Mouse (Mus musculus): ENCODE results near the gene Hoxd8. TPM values are rescaled to one million over a fixed set of nuclear protein-coding genes. Genes with fewer than 3 reads are reported as not detected.

Hoxd8 gene
- polyA plus RNA-seq, 1 experiment from 2014 or later = 45.6 TPM

DNA sequence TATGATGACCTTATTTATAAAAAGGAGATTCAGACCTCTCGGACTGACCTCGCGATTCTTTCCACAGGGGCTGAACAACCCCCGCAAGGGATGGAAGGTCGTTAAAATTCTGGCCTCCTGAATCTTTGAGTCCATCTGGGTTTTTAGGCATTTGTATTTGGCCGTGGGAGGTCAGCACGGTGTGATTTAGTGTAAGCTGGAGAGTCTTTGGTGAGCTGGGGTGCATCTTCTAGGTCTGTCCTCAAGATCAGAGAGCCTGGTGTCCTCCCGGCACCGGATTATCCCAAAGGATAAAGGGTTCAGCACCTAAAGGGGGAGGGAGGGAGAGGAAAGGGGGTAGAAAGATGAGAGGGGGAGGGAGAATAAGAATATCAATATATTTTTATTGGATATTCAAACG, 1.1 kb upstream of the Hoxd8 start:
- Histone ChIP-seq H3K27me3 (ENCODE audit: insufficient read depth, low read length) (no peaks in the 10 kb centered on the region), H3K9me3 (ENCODE audit: low read length) (no peaks in the 10 kb centered on the region), H3K9ac (replicated peaks; ENCODE audit: low read length) (peak overlapping the region; percentile 99), H3K4me2 (replicated peaks; ENCODE audit: low read depth, low read length) (peak overlapping the region; percentile 72), H3K27ac (ENCODE audit: low read length) (peak overlapping the region; percentile 100), H3K4me3 (ENCODE audit: low read length) (peak overlapping the region; percentile 78), H3K4me1 (ENCODE audit: insufficient read depth, low read length) (peaks cover 33% of the 10 kb centered on the region; the same call in 1 of the 2 replicates), H3K36me3 (ENCODE audit: insufficient read depth, low read length) (no peaks in the 10 kb centered on the region)
- ATAC-seq (ENCODE audit: low FRiP score, low TSS enrichment) = no peak
- 19% methylated on average over 10 of the region's 10 CpGs for WGBS

DNA sequence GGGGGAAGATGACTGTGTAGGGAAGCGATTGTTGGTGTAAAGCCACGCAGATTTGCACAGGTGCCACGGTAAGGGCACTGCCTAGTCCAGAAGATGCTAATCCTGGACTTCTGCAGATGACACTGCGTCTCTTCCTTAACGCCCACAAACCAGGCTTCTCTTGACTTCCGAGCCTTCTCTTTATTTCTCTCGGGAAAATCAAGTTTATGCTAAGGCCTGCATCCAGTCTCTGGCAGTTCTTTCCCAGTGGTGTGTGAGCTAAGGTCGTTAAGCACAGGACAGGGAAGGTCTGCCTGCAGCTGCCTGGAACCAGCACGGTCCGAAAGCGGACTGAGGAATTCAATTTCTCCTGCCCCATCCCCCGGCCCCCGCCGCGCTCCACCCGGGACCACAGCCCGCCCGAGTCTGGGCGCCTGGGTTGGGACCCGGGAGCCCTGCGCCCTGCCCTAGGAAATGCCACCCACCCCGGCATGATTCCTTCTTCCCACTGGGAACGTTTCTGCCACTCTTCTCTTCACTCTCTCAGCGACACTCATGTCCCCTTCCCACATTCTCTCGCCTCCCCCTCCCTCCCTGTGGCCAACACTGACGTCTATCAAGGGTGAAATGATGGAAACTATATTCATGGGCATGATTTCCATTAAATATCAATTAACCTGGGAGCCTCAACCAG, 559 bp upstream of the Hoxd8 start:
- Histone ChIP-seq H3K4me2 (replicated peaks; ENCODE audit: low read depth, low read length) (peak overlapping the region; percentile 72), H3K4me3 (ENCODE audit: low read length) (peak overlapping the region; percentile 78)
- WGBS = 11% methylated on average over 26 of the region's 26 CpGs

DNA sequence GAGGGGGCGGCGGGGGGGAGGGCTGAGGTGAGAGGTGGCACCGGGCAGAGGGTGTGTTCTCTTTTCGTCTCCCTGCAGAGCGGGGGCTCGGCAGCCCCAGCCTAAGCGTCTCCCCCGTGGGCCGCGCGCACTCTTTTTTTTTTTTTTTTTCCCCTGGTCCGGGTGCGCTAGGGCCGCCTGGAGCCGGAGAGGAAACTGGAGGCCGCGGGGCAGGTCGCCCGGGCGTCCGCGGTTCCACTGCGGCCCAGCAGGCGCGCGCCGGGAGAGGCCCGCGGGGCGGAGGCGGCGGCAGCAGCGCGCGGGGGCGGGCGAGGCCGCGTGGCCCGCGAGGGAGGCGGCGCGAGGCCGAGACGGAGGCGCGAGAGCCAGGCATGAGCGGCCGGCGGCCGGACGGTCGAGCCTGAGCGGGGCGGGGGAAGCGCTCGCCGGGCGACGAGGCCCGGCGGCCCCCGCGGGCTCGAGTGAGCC, 618 bp downstream of the Hoxd8 start:
- peak overlapping the region; percentile 78 for H3K4me3 ChIP-seq (ENCODE audit: low read length)
- WGBS = under 1% methylated on average over 27 of the region's 66 CpGs
- H3K9me3 ChIP-seq (ENCODE audit: low read length) = no peaks in the 10 kb centered on the region
- H3K36me3 ChIP-seq (ENCODE audit: insufficient read depth, low read length) = no peaks in the 10 kb centered on the region
- ATAC-seq (ENCODE audit: low FRiP score, low TSS enrichment) = peak; percentile 40
- H3K27me3 ChIP-seq (ENCODE audit: insufficient read depth, low read length) = no peaks in the 10 kb centered on the region
- peaks cover 43% of the 10 kb centered on the region for H3K4me1 ChIP-seq (ENCODE audit: insufficient read depth, low read length)
- peak overlapping the region; percentile 100 for H3K27ac ChIP-seq (ENCODE audit: low read length)
- H3K9ac ChIP-seq (replicated peaks; ENCODE audit: low read length) = peak overlapping the region; percentile 99
- peak overlapping the region; percentile 72 for H3K4me2 ChIP-seq (replicated peaks; ENCODE audit: low read depth, low read length)

More for the DNA sequence above, 559 bp upstream of the Hoxd8 start:
- Histone ChIP-seq H3K27me3 (ENCODE audit: insufficient read depth, low read length) (no peaks in the 10 kb centered on the region), H3K36me3 (ENCODE audit: insufficient read depth, low read length) (no peaks in the 10 kb centered on the region), H3K9me3 (ENCODE audit: low read length) (no peaks in the 10 kb centered on the region), H3K4me1 (ENCODE audit: insufficient read depth, low read length) (peaks cover 35% of the 10 kb centered on the region; the same call in 1 of the 2 replicates), H3K9ac (replicated peaks; ENCODE audit: low read length) (peak overlapping the region; percentile 99), H3K27ac (ENCODE audit: low read length) (peak overlapping the region; percentile 100)
- ATAC-seq (ENCODE audit: low FRiP score, low TSS enrichment) = peak; percentile 57

DNA sequence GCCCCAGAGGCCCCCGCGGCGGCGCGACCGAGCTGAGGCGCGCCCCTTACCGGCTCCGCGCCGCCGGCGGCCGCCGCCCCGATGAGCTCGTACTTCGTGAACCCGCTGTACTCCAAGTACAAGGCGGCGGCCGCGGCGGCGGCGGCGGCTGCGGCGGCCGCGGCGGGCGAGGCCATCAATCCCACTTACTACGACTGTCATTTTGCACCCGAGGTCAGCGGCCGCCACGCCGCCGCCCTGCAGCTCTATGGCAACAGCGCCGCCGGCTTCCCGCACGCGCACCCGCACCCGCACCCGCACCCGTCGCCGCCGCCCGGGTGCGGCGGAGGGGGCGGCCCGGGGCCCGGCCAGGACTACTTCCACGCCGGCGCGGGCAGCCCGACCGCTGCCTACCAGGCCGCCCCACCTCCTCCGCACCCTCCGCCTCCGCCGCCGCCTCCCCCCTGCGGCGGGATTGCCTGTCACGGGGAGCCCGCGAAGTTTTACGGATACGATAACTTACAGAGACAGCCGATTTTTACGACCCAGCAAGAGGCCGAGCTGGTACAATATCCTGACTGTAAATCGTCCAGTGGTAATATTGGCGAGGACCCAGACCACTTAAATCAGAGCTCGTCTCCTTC, 1.2 kb downstream of the Hoxd8 start:
- Histone ChIP-seq H3K9ac (replicated peaks; ENCODE audit: low read length) (peak overlapping the region; percentile 99), H3K4me3 (ENCODE audit: low read length) (peak overlapping the region; percentile 78), H3K4me2 (replicated peaks; ENCODE audit: low read depth, low read length) (peak overlapping the region; percentile 72), H3K4me1 (ENCODE audit: insufficient read depth, low read length) (peaks cover 43% of the 10 kb centered on the region), H3K36me3 (ENCODE audit: insufficient read depth, low read length) (no peaks in the 10 kb centered on the region), H3K9me3 (ENCODE audit: low read length) (no peaks in the 10 kb centered on the region), H3K27me3 (ENCODE audit: insufficient read depth, low read length) (no peaks in the 10 kb centered on the region), H3K27ac (ENCODE audit: low read length) (peak overlapping the region; percentile 100)
- peak; percentile 29 for ATAC-seq (ENCODE audit: low FRiP score, low TSS enrichment)
- WGBS = under 1% methylated on average over 70 of the region's 85 CpGs

DNA sequence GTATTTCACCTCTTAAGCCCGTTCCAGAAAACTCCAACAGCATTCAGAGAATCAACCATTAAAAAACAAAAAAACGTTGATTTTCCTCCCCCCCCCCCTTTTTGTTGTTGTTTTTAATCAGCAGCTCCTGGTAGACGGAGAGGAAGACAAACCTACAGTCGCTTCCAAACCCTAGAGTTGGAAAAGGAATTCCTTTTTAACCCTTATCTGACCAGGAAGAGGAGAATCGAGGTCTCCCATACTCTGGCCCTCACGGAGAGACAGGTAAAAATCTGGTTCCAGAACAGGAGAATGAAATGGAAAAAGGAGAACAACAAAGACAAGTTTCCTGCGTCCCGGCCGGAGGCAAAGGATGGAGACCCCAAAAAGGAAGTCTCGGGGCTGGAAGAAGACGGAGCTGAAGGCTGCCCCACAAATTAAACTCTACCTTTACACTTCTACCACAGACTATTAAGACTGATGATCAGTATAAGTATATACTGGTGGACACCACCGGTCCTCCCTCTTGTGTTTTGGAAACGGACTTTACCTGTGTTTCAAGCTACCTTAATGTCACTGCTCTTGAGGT, 2.1 kb downstream of the Hoxd8 start:
- Histone ChIP-seq H3K36me3 (ENCODE audit: insufficient read depth, low read length) (no peaks in the 10 kb centered on the region), H3K4me3 (ENCODE audit: low read length) (peak overlapping the region; percentile 78), H3K9me3 (ENCODE audit: low read length) (no peaks in the 10 kb centered on the region), H3K4me2 (replicated peaks; ENCODE audit: low read depth, low read length) (peak overlapping the region; percentile 72), H3K9ac (replicated peaks; ENCODE audit: low read length) (peak overlapping the region; percentile 99), H3K4me1 (ENCODE audit: insufficient read depth, low read length) (peaks cover 42% of the 10 kb centered on the region), H3K27ac (ENCODE audit: low read length) (peak overlapping the region; percentile 100), H3K27me3 (ENCODE audit: insufficient read depth, low read length) (no peaks in the 10 kb centered on the region)
- 3% methylated on average over 13 of the region's 13 CpGs for WGBS
- ATAC-seq (ENCODE audit: low FRiP score, low TSS enrichment) = no peak

DNA sequence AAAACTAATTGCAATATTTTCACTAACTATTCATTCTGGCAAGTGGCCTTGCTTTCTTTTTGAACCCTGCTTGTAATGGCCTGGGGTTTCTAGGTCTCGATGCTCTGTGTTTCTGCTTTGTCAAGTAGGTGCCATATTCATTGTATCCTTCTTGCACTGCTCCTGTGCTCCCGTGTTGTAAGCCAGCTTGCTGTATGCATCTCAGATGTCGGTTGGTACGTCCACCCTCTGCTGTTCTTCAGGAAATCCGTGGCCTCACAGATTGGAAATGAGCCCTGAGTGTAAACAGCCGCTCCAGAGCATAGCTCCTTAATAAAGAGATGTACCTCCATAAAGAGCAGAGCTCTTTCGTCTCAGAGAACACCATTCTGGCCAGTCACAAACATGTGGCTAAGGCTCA, 3.2 kb downstream of the Hoxd8 start:
- H3K4me2 ChIP-seq (replicated peaks; ENCODE audit: low read depth, low read length) = peak overlapping the region; percentile 72
- 11% methylated on average over 7 of the region's 7 CpGs for WGBS
- H3K27me3 ChIP-seq (ENCODE audit: insufficient read depth, low read length) = no peaks in the 10 kb centered on the region
- peak overlapping the region; percentile 49 for H3K4me3 ChIP-seq (ENCODE audit: low read length)
- no peaks in the 10 kb centered on the region for H3K9me3 ChIP-seq (ENCODE audit: low read length)
- ATAC-seq (ENCODE audit: low FRiP score, low TSS enrichment) = no peak
- H3K27ac ChIP-seq (ENCODE audit: low read length) = peak overlapping the region; percentile 85
- peak overlapping the region; percentile 74 for H3K9ac ChIP-seq (replicated peaks; ENCODE audit: low read length)
- peaks cover 42% of the 10 kb centered on the region for H3K4me1 ChIP-seq (ENCODE audit: insufficient read depth, low read length)
- no peaks in the 10 kb centered on the region for H3K36me3 ChIP-seq (ENCODE audit: insufficient read depth, low read length)

DNA sequence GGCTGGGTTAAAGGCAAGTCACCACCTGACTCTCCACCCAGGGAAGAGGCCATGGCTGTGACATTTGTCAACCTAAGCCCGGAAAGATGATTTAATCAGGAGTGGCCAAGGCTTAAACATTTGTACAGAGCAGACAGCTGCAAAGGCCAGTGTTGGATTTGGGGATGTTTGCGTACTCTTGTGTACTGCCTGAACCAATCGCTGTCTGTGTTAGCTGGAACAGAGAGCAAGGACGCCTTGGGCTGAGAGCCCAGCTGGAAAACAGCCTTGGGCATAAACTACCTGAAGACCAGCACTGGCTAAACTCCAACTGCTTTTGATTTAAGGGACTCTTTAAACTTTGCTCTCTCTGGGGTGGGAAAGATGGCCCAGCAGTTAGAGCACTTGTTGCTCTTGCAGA, 4.3 kb downstream of the Hoxd8 start:
- WGBS = 24% methylated on average over 4 of the region's 4 CpGs
- Histone ChIP-seq H3K36me3 (ENCODE audit: insufficient read depth, low read length) (no peaks in the 10 kb centered on the region), H3K9me3 (ENCODE audit: low read length) (no peaks in the 10 kb centered on the region), H3K4me2 (replicated peaks; ENCODE audit: low read depth, low read length) (peak overlapping the region; percentile 72), H3K4me1 (ENCODE audit: insufficient read depth, low read length) (peaks cover 36% of the 10 kb centered on the region), H3K9ac (replicated peaks; ENCODE audit: low read length) (peak overlapping the region; percentile 48; the same call in 1 of the 2 replicates), H3K27me3 (ENCODE audit: insufficient read depth, low read length) (no peaks in the 10 kb centered on the region), H3K27ac (ENCODE audit: low read length) (peak overlapping the region; percentile 99), H3K4me3 (ENCODE audit: low read length) (peak overlapping the region; percentile 49)
- ATAC-seq (ENCODE audit: low FRiP score, low TSS enrichment) = no peak

DNA sequence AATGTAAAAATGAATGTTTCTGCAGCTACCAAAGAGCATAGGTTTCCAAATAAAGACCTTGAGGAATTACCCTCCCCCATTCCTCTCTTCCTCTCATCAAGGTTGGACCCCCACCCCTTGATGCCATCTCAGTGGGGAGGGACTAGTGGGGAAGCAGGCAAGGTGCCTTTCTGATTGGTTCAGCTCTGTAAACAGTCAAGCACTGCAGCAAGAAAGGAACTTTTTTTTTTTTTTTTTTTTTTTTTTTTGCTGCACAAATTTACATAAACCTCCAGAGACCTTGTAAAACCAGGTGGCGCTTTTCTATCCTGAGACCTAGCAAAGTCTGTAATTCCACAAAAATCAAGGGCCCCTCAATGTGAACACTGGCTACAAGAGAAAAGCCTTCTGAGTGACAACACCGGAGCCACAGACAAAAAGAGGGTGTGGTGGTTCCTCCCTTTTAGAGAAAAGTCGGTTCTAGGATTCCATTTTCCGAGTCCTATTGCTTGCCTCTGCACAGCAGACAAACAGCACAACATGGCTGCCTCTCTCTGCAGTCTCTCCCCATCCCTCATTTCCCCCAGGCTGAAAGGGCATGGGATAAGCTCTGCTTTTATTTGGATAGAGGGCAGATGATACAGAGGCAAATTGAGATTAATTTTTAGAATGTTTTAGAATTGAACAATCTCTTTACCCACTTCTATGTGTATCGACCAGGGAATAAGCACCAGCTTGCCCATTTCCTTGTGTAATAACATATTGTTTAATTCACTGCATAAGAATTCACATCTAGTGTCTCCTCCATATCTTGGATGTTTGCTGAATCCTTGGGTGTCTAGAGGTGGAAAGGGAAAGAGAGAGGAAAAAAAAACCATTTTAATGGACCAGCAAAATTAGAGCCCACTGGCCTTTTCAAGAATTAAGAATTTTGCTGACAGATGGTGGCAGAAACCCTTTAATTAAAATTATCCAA, 5.3 kb downstream of the Hoxd8 start:
- 21% methylated on average over 5 of the region's 5 CpGs for WGBS
- H3K36me3 ChIP-seq (ENCODE audit: insufficient read depth, low read length) = no peaks in the 10 kb centered on the region
- H3K4me1 ChIP-seq (ENCODE audit: insufficient read depth, low read length) = peaks cover 34% of the 10 kb centered on the region
- peak overlapping the region; percentile 99 for H3K27ac ChIP-seq (ENCODE audit: low read length)
- no peaks in the 10 kb centered on the region for H3K9me3 ChIP-seq (ENCODE audit: low read length)
- H3K9ac ChIP-seq (replicated peaks; ENCODE audit: low read length) = peak overlapping the region; percentile 61
- no peaks in the 10 kb centered on the region for H3K27me3 ChIP-seq (ENCODE audit: insufficient read depth, low read length)
- ATAC-seq (ENCODE audit: low FRiP score, low TSS enrichment) = no peak
- H3K4me2 ChIP-seq (replicated peaks; ENCODE audit: low read depth, low read length) = peak overlapping the region; percentile 72
- H3K4me3 ChIP-seq (ENCODE audit: low read length) = peak overlapping the region; percentile 9

DNA sequence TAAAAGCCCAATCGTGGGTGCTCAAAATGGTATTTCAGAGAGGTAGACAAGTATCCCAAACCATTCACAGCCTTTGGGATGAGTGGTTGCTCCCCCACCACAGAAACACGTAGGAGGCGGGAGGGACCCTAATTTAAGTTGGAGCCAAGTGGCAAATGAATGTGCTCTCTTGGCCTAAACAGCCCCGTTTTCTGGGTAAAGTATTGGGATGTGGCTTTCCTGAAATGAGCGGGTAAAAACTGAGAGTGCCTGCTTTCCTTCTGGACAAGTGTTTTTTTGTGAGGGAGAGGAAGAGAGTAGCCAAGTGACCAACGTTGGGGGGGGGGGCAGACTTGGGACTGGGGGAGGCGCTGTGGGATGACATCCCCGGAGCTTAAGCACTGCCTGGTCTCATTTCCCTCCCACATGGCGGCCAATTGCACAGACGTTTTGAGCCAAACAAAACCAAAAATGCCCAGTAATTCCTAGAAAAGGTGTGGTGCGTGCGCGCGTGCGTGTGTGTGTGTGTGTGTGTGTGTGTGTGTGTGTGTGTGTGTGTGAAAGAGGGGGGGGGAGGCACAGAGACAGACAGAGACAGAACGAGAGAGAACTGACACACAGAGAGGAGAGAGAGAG, 6.6 kb downstream of the Hoxd8 start:
- peak overlapping the region; percentile 63 for H3K4me2 ChIP-seq (replicated peaks; ENCODE audit: low read depth, low read length)
- under 1% methylated on average over 16 of the region's 16 CpGs for WGBS
- no peaks in the 10 kb centered on the region for H3K27me3 ChIP-seq (ENCODE audit: insufficient read depth, low read length)
- H3K9ac ChIP-seq (replicated peaks; ENCODE audit: low read length) = peak overlapping the region; percentile 99
- H3K4me1 ChIP-seq (ENCODE audit: insufficient read depth, low read length) = peaks cover 40% of the 10 kb centered on the region
- H3K27ac ChIP-seq (ENCODE audit: low read length) = peak overlapping the region; percentile 99
- H3K4me3 ChIP-seq (ENCODE audit: low read length) = peak overlapping the region; percentile 97
- no peaks in the 10 kb centered on the region for H3K36me3 ChIP-seq (ENCODE audit: insufficient read depth, low read length)
- ATAC-seq (ENCODE audit: low FRiP score, low TSS enrichment) = no peak
- no peaks in the 10 kb centered on the region for H3K9me3 ChIP-seq (ENCODE audit: low read length)

Data from kidney, embryonic 16.5 days (tissue).